Mouse (Mus musculus): ENCODE results near the gene Atg16l1. TPM values are rescaled to one million over a fixed set of nuclear protein-coding genes. Genes with fewer than 3 reads are reported as not detected.
"Not testable (repeated sequence)": the region's sequence is repeated elsewhere in the genome, so short reads cannot be mapped to it uniquely, and the experiment has no call there.

The Atg16l1 gene
- polyA plus RNA-seq, 1 experiment from 2014 or later: 36.3 TPM

DNA sequence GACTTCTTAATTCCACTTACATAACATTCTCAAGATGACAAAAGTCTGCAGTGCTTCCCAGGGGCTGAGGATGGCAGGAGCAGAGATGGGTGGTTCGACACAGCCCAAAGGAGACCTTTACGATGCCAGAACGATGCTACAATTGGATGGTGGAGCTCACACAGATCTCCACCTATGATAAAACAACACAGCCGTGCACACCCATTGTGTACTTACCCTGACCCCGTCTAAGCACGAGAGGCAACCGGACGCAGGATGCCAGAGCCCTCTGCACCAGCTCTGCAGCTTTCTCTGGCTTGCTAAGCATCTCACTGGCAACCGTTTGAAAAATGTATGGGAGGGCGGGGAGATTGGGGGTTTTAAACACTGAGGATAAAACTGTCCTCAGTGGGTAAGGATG, 56.4 kb downstream of the Atg16l1 start:
- Histone ChIP-seq H3K27me3 (no peaks in the 10 kb centered on the region), H3K27ac (no peak overlapping the region), H3K4me1 (peaks cover 4% of the 10 kb centered on the region; the same call in 1 of the 2 replicates), H3K9me3 (no peaks in the 10 kb centered on the region), H3K9ac (no peak overlapping the region), H3K36me3 (no peaks in the 10 kb centered on the region), H3K4me3 (no peak overlapping the region), H3K4me2 (no peak overlapping the region)
- 83% methylated on average over 10 of the region's 10 CpGs for WGBS
- no peak for ATAC-seq (ENCODE audit: insufficient number of reproducible peaks, insufficient read depth, low FRiP score, low TSS enrichment, low read depth)

DNA sequence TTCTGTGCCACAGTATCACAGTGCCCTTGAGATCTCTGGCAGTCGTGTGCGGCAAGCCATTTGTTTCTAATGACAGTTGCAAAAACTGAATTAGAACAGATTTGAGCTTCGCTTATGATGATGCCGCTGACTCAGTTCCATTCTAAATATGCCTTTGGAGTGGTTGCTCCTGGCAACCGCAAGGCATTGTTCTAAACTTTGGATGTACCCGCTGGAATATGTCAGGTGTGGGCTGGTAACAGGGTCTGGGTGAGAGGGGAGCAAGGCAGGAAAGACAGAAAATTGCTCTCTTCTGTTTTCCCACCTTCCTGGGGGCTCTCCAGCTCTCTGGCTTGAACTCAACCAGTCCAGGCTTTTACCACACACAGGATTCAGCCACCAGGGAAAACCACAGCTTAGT, 57.5 kb downstream of the Atg16l1 start:
- no peak overlapping the region for H3K4me3 ChIP-seq
- no peaks in the 10 kb centered on the region for H3K9me3 ChIP-seq
- H3K9ac ChIP-seq: no peak overlapping the region
- H3K4me2 ChIP-seq: no peak overlapping the region
- WGBS: 81% methylated on average over 6 of the region's 6 CpGs
- H3K36me3 ChIP-seq: no peaks in the 10 kb centered on the region
- no peak for ATAC-seq (ENCODE audit: insufficient number of reproducible peaks, insufficient read depth, low FRiP score, low TSS enrichment, low read depth)
- H3K27me3 ChIP-seq: no peaks in the 10 kb centered on the region
- H3K4me1 ChIP-seq: peaks cover 4% of the 10 kb centered on the region; the same call in 1 of the 2 replicates
- no peak overlapping the region for H3K27ac ChIP-seq

DNA sequence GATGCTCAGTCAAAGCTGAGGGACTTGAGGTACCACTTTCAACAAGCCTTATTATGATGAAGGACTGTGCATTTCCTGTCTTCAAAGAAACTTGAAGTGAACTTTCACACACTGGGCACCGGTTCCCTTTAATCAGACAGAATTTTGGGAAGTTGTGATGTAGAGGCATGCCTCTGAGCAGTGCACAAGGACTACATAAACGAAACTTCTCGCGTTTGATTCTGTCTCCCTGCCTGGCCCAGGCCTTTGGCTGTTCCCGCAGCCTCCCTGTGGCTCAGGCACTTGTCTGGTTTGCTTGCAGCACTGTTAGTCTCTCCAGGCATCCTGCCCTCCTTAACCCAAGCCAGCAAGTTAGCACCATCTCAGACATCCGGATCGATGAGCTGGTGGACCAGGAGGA, 58.0 kb downstream of the Atg16l1 start:
- H3K27ac ChIP-seq: no peak overlapping the region
- peaks cover 4% of the 10 kb centered on the region; the same call in 1 of the 2 replicates for H3K4me1 ChIP-seq
- no peaks in the 10 kb centered on the region for H3K9me3 ChIP-seq
- no peaks in the 10 kb centered on the region for H3K36me3 ChIP-seq
- 77% methylated on average over 7 of the region's 7 CpGs for WGBS
- H3K27me3 ChIP-seq: no peaks in the 10 kb centered on the region
- no peak overlapping the region for H3K9ac ChIP-seq
- ATAC-seq (ENCODE audit: insufficient number of reproducible peaks, insufficient read depth, low FRiP score, low TSS enrichment, low read depth): no peak
- H3K4me3 ChIP-seq: no peak overlapping the region
- no peak overlapping the region for H3K4me2 ChIP-seq

DNA sequence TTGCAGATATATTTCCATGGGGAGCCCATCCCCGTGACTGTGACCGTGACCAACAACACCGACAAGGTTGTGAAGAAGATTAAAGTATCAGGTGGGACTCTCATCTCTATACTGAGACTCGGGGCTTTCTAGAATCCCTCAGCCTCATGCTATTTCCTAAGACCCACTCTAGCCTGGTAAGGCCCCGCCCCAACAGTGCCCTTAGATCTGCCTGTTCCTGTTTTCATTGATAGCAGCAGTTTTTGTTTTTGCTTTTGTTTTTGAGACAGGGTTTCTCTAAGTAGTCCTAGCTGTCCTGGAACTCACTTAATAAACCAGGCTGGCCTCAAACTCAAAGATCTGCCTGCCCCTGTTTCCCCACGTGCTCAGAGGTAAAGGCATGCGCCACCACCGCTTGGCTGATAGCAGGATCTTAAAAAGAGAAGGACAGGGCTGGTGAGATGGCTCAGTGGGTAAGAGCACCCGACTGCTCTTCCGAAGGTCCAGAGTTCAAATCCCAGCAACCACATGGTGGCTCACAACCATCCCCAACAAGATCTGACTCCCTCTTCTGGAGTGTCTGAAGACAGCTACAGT, 68.8 kb downstream of the Atg16l1 start:
- WGBS: 88% methylated on average over 10 of the region's 10 CpGs
- H3K4me2 ChIP-seq: no peak overlapping the region
- no peak overlapping the region for H3K9ac ChIP-seq
- no peak for ATAC-seq (ENCODE audit: insufficient number of reproducible peaks, insufficient read depth, low FRiP score, low TSS enrichment, low read depth)
- H3K4me1 ChIP-seq: peaks cover 7% of the 10 kb centered on the region
- H3K4me3 ChIP-seq: no peak overlapping the region
- H3K27ac ChIP-seq: no peak overlapping the region
- H3K36me3 ChIP-seq: no peaks in the 10 kb centered on the region
- no peaks in the 10 kb centered on the region for H3K27me3 ChIP-seq
- H3K9me3 ChIP-seq: no peaks in the 10 kb centered on the region

DNA sequence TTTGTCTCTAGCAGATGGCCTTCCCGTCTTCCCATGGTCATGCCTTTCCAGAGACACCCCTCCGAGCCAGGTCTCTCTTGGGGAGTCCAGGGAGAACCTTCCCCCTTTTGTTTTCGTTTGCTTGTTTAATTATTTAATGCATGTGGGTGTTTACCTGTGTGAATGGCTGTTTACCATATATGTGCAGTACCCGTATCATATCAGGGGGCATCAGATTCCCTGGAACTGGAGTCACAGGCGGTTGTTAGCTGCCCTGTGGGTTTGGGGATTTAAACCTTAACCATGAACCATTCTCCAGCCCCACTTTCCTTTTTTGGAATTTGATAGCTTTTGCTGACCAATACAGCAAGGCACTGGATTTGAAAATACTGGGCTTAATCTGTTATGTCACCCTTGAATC, 69.6 kb downstream of the Atg16l1 start:
- Histone ChIP-seq H3K4me2 (no peak overlapping the region), H3K27ac (no peak overlapping the region), H3K4me3 (no peak overlapping the region), H3K36me3 (no peaks in the 10 kb centered on the region), H3K9me3 (no peaks in the 10 kb centered on the region), H3K4me1 (peaks cover 8% of the 10 kb centered on the region), H3K27me3 (no peaks in the 10 kb centered on the region), H3K9ac (no peak overlapping the region)
- no peak for ATAC-seq (ENCODE audit: insufficient number of reproducible peaks, insufficient read depth, low FRiP score, low TSS enrichment, low read depth)
- 82% methylated on average over 5 of the region's 5 CpGs for WGBS

DNA sequence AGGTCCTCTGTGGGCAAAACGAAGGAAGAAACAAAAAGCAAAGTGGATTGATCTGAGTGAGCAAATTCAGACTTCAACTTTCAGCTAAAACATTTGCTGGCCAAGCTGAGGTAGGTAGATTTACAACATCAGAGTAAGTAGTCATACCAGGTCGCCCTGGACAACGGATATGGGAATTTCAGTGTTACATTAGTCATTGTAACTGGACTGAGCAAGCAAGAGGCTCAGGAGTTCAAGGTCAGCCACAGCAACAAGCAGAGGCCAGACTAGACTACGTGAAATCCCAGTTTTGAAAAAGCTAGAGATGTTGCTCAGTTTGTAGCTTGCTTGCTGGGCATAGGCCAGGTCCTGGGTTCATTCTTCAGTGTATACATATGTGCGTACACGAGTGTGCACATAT, 70.3 kb downstream of the Atg16l1 start:
- WGBS: 83% methylated on average over 6 of the region's 6 CpGs
- Histone ChIP-seq H3K27me3 (no peaks in the 10 kb centered on the region), H3K4me1 (peaks cover 8% of the 10 kb centered on the region), H3K36me3 (no peaks in the 10 kb centered on the region), H3K27ac (no peak overlapping the region), H3K9ac (no peak overlapping the region), H3K9me3 (no peaks in the 10 kb centered on the region), H3K4me2 (no peak overlapping the region), H3K4me3 (no peak overlapping the region)
- ATAC-seq (ENCODE audit: insufficient number of reproducible peaks, insufficient read depth, low FRiP score, low TSS enrichment, low read depth): no peak

DNA sequence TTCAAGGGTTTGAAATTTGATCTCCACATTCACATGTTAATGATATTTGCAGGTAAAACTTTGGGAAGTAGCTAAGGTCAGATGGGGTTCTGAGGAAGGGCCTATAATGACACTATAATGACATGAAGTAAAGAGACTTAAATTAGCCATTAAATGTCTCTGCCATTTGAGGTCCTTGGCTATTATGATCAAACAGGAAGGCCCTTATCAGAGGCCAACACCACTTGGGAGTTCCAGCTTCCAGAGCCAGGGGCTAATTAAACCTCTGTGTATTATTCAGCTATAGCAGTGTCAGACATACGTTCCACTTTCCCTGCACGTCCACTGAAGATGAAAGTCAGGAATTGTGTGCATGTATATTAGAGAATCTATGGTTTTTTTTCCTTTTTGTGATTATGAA, 70.8 kb downstream of the Atg16l1 start:
- ATAC-seq (ENCODE audit: insufficient number of reproducible peaks, insufficient read depth, low FRiP score, low TSS enrichment, low read depth): no peak
- Histone ChIP-seq H3K27me3 (no peaks in the 10 kb centered on the region), H3K4me2 (no peak overlapping the region), H3K4me1 (peaks cover 8% of the 10 kb centered on the region), H3K4me3 (no peak overlapping the region), H3K9ac (no peak overlapping the region), H3K36me3 (no peaks in the 10 kb centered on the region), H3K27ac (no peak overlapping the region), H3K9me3 (no peaks in the 10 kb centered on the region)
- WGBS: 63% methylated on average over 2 of the region's 2 CpGs

DNA sequence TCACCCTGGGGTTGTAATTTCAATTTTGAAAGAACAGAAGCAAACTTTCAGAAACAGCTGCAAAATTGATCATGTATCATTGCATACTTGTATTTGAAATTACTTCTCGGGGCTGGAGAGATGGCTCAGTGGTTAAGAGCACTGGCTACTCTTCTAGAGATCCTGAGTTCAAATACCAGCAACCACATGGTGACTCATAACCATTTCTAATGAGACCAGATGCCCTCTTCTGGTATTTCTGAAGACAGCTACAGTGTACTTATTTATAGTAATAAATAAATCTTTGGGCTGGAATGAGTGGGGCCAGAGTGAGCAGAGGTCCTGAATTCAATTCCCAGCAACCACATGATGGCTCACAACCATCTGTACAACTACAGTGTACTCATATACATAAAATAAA, 71.8 kb downstream of the Atg16l1 start:
- H3K36me3 ChIP-seq; H3K4me1 ChIP-seq; H3K9ac ChIP-seq; H3K4me3 ChIP-seq; H3K27ac ChIP-seq; H3K9me3 ChIP-seq; ATAC-seq (ENCODE audit: insufficient number of reproducible peaks, insufficient read depth, low FRiP score, low TSS enrichment, low read depth); H3K4me2 ChIP-seq; H3K27me3 ChIP-seq: not testable (repeated sequence)
- WGBS: 79% methylated on average over 1 of the region's 1 CpGs

DNA sequence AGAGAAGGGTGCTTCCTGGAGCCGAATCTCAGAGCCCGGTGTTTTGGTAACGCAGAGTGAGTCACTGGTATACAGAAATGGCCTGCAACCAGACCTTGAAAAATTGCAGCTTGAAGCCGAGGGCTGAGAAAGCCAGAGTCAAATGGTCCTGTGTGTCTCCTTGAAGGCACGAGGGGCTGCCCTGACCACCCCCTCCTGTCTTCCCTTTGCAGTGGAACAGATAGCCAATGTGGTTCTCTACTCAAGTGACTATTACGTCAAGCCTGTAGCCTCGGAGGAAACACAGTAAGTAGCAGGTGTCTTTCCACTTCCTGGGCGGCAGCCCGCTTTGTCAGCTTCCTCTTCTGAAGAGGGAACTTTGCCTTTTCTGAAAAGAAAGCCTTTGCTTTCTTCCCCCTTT, 72.5 kb downstream of the Atg16l1 start:
- Histone ChIP-seq H3K36me3 (no peaks in the 10 kb centered on the region), H3K4me1 (peaks cover 8% of the 10 kb centered on the region), H3K9me3 (no peaks in the 10 kb centered on the region), H3K9ac (no peak overlapping the region), H3K4me3 (no peak overlapping the region), H3K27ac (no peak overlapping the region), H3K4me2 (no peak overlapping the region), H3K27me3 (no peaks in the 10 kb centered on the region)
- WGBS: 70% methylated on average over 9 of the region's 9 CpGs
- ATAC-seq (ENCODE audit: insufficient number of reproducible peaks, insufficient read depth, low FRiP score, low TSS enrichment, low read depth): no peak

DNA sequence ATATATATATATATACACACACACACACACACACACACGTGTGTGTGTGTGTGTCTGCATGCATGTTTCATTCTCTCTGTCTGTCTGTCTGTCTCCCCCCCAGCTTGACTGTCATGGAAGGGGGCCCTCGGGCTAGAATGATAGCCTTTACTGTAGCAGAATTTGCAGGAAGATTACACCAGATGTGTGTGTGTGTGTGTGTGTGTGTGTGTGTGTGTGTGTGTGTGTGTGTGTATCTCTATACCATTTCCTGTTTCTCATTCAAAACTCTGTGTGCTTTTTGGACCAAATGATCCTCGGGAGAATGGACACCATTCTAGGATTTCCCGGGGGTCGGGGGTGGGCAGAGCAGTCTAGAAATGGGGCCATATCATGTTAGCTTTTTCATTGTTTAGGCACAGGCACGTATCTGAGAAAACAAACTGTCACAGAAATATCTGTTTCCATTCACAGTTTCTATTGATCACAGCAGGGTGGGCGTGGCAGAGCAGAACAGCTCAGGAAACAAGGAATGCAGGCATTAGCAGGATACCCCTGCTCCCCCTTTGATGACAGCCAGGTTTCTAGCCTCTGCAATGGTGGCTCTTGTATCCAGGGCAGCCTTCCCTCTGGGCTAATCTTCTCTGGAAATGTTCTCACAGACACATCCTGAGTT, 73.4 kb downstream of the Atg16l1 start:
- 40% methylated on average over 7 of the region's 7 CpGs for WGBS
- no peak for ATAC-seq (ENCODE audit: insufficient number of reproducible peaks, insufficient read depth, low FRiP score, low TSS enrichment, low read depth)
- Histone ChIP-seq H3K4me2 (no peak overlapping the region), H3K4me3 (no peak overlapping the region), H3K4me1 (peaks cover 8% of the 10 kb centered on the region), H3K27ac (peak overlapping the region; percentile 7; the same call in 1 of the 2 replicates), H3K27me3 (no peaks in the 10 kb centered on the region), H3K9me3 (no peaks in the 10 kb centered on the region), H3K36me3 (no peaks in the 10 kb centered on the region), H3K9ac (no peak overlapping the region)

DNA sequence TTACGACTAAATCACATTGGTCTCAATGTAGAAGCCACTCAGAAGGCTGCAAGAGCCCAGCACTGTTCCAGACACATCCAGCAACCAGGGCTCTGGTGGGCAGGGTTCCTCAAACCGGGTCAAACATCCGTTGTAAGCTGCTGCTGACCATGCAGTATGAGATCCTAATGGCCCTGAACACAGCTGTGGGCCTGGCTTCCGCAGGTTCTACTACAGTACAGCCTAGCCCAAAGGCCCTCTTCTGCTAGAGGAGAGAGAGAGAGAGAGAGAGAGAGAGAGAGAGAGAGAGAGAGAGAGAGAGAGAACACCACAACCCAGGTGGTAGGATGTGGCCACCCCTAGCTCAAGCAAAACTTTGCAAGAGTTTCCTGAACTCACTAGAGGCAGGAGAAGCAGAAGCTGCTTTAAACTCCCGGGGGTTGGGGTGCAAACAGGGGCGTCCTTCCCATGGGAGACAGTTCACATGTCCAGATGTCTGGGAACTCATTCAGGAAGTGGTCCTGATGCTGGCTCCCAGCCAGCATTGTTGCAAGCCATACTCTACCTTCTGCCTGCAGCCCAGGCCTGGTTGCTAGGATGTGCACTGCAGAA, 74.0 kb downstream of the Atg16l1 start:
- Histone ChIP-seq H3K27me3 (no peaks in the 10 kb centered on the region), H3K4me3 (no peak overlapping the region), H3K27ac (peak overlapping the region; percentile 7; the same call in 1 of the 2 replicates), H3K4me1 (peaks cover 8% of the 10 kb centered on the region), H3K9me3 (no peaks in the 10 kb centered on the region), H3K9ac (no peak overlapping the region), H3K36me3 (no peaks in the 10 kb centered on the region), H3K4me2 (no peak overlapping the region)
- WGBS: 57% methylated on average over 6 of the region's 6 CpGs
- no peak for ATAC-seq (ENCODE audit: insufficient number of reproducible peaks, insufficient read depth, low FRiP score, low TSS enrichment, low read depth)

DNA sequence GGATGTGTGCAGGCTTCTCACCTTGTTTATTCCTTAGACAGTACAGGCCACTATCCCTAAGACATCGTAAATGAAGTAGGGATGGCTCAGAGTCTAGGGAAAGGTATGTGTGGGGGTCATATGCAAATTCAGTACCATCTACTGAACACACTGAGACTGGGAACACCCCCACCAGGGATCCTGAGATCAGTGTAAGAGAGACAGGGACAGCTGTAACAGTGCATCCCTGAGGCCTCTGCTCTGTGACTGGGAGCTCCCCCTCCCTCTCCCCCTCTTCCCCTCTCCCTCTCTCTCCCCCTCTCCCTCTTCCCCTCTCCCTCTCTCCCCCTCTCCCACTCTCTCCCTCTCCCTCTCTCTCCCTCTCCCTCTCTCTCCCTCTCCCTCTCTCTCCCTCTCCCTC, 80.8 kb downstream of the Atg16l1 start:
- Histone ChIP-seq H3K4me1 (peaks cover 9% of the 10 kb centered on the region), H3K27ac (0 out of 2 replicates have a peak overlapping the region, but pooled peaks have one; percentile 39), H3K4me2 (no peak overlapping the region), H3K9ac (no peak overlapping the region), H3K27me3 (no peaks in the 10 kb centered on the region), H3K9me3 (no peaks in the 10 kb centered on the region), H3K4me3 (no peak overlapping the region), H3K36me3 (no peaks in the 10 kb centered on the region)
- no peak for ATAC-seq (ENCODE audit: insufficient number of reproducible peaks, insufficient read depth, low FRiP score, low TSS enrichment, low read depth)
- 70% methylated on average over 1 of the region's 1 CpGs for WGBS
